Mouse (Mus musculus): ENCODE measurements at regions not wholly inside any gene's neighbourhood (a gene's known extent, or its start where the extent isn't known, plus 50 kb on each side); places are given as distances from the start of the nearest gene placed in this dataset.
"Not testable (repeated sequence)": the region's sequence is repeated elsewhere in the genome, so short reads cannot be mapped to it uniquely, and the experiment has no call there.

DNA sequence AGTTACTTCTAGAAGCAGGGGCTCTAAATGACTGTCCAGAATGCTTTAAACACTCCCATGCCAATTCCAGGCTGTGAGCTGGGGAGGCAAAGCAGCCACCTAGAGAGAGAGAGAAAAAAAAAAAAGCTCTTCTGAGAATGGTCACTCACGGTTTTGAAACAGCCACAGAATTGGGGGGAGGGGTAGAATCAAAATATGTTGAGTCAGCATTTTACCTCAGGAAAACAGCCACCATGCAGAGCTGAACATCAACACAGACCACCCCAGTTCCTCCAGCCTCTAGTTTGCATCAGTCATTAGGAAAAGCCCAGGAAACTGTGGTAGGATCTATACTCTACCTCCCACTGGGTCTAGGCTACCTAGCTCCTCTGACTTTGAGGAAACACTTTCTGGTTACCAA, 124.1 kb upstream of the Gm5150 start:
- no peak for DNase-seq

DNA sequence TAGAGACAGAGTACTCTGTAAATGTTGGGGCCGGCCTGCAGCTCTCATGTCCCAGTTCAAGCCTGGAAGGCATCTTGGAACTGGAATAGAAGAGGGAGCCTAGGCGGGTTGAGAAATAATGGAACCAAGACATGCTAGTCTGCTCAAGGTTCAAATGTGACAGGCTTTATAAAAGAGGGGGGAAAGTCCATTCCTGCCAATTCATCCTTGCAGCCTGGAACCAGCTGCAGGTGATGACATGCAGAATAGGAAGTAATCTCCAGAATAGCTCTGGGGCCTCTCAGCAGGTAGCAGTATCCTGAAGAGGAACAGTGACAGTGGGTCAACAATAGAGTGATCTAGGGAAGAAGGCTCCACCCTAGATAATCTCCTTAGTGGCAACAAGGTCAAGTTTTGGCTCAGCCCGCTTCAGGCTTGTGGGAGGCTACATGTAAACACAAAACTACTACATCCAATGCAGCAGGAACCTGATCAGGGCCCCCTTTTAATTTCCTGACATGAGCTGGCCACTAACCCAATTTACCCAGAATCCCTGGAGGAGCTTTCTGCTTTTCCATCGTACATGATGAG, 119.2 kb upstream of the Gm5150 start:
- DNase-seq = not testable (repeated sequence)

DNA sequence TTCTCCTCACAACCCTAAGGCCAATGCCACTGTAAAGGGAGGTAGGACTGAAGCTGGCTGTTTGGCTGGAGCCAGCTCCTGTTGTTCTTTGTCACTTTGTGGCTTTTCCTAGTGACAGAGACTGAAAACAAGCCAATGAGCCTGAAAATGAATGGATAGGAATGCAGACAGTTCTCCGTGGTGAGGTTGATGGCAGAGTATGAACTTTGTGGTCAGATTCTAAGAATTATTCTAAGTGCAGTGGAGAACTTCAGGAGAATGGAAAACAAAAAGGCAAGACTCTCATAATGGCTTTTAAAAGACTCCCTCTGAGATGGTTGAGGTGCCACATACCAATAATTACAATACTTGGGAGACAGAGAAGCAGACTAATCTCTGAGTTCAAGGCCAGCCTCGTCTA, 109.7 kb upstream of the Gm5150 start:
- no peak for DNase-seq

DNA sequence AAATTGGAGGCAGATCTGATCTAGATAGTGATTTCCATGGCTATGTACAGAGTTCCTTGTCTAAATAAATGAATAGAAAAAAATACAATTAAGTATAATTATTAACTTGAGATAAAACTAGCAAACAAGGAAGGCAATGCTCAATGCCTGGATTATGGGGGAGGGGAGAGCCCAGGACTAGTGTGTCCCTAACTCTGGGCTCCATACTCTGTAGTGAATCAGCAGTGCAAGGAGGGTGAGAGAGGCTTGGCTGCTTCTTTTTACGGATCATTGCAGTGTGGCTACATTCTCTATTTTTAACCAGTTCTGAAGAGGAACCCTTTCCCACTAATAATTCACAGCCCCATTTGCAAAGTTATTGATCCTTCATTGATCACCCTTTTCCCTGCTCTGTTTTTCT, 101.3 kb upstream of the Gm5150 start:
- DNase-seq = no peak

DNA sequence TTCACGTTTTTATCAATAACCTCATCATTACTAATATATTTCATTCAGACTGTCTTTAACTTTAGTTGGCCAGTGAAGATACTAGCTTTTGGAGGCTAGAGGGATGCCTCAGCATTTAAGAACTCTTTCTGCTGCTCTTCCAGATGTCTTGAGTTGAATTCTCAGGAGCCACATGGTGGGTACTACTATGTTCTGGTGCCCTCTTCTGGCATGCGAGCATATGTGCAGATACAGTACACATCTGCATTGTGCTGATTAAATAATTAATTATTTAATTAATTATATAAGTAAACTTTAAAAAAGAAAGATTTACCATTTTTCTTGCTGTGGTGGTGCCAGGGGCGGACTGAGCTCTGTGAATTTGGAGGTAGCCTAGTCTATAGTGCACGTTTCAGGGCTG, 98.8 kb upstream of the Gm5150 start:
- no peak for DNase-seq

DNA sequence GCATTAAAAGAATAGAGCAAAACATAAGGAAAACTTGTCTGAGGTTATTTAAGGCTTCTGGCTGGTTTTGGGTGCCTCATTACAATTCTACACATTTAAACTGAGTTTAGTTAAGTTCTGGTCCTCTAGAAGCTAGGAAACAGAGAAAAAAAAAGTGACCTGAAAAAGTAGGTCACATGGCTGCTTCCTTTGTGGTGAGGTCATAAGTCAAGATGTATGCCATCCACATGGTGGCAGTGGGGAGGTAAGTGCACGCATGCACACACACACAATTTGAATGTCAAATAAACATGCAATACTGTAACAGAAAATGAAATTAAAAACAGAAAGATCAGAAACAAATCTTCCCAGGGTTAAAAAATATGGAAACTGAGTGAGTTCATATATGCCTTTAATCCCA, 96.9 kb upstream of the Gm5150 start:
- DNase-seq = no peak

DNA sequence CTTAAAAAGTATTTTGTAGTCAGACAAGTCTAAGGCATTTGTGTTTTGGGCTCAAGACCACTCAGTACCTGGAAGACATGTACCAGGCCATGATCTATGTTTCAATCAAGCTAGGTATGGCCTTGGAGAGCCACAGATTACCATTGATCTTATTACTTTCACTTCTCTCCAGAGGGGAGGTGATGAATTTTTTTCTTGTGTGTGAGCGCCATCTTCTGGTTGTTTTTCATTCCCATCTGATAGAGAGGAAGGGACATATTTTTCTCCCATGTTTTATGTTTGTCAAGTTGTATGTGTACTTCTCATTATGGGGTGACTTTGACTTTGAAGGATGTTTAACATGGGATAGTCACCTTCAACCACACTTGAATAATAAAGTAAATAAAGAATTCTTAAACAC, 80.3 kb upstream of the Gm5150 start:
- peak; percentile 5 for DNase-seq

DNA sequence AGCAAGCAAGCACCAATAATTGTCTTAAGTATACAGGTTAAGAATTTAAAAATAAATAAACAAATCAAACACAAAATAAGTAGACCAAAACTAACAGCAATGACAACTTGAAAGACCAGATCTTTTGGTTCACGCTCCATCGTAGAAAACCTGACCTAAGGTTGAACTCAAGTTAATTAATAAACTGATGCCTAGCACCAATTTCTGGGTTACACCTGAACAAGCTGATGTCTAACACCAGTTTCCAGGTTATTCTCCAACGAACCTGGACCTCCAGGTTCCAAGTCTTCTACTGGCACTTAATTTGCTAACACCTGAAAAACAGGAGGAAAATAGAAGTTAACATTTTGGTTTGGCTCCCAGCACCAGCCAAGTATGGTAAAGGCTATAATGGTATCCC, 79.1 kb upstream of the Gm5150 start:
- DNase-seq = no peak

DNA sequence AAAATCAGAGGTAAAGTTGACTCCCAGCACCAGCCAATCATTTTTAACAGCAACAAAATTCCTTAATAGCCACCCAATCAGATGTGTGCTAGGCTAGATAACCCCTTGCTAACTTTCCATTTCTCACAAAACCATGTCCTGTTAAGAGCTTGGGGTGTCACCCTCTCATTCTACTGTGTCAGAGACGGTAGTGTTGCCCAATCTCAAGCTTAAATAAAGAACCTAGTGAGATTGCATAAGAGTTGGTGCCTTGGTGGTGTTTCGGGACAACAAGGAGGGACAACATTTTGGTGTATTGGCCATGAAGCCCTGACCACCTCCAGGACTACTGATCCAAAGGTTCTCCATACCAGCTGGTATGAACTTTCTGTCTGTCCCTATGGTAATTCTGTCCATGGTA, 72.9 kb upstream of the Gm5150 start:
- no peak for DNase-seq

DNA sequence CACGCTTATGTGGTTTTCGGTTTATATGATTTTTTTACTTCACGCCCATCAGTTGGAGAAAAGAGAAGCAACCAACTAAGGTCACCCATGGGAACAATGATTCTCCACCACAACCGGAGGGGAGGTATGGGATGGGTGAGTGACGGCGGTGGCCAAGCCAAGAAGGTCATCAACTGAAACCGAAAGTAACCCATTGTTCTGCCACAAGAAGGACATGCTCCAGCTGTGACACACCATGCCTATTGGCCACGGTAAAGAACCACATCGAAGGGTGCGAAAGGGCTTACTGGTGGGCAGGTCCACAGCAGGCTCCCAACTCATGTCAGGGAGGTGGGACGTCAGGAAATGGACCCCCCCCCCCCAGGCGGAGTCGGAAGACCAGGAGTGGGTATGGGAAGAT, 65.7 kb upstream of the Gm5150 start:
- DNase-seq = no peak

DNA sequence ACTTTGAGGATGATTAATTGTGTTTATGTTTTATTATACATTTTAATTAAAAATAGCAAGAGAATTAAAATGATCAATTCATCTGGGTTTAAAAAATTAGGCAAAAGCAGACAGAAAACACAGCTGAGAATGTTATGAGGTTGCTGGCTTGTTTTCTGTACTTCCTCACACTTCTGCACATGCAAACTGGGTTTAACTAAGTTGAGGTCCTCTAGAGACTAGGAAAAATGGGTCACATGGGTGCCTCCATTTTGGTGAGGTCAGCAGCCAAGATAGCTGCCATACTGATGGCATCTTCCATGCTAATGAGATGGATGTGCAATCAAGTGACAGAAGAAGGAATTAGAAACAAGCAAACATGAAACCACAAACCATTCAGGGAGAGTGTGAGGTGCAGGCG, 64.7 kb upstream of the Gm5150 start:
- DNase-seq = no peak

DNA sequence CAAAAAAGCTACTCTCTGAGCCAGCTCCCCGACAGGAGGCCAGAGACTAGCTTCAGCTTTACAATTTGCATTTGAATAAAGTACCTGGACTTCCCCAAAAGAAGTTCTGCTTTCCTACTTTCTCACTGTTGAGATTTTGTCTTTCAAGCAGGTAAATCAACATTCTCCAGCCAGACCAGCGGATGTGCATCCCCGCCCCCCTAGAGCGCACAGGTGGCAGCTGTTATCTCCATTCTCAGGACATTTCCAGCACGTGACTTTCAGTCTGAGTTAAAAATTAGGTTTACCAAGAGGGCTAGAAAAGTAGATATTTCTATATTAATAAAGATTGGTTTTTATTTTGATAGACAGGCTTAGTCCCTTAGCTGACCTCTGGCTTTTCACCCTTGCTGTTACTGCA, 51.5 kb upstream of the Gm5150 start:
- DNase-seq = not testable (repeated sequence)
